Mouse (Mus musculus): ENCODE data around the gene Epha2. TPM values are rescaled to one million over a fixed set of nuclear protein-coding genes. Genes with fewer than 3 reads are reported as not detected.

The Epha2 gene
- polyA plus RNA-seq, 1 experiment from 2014 or later, result 0.92 TPM

- Histone ChIP-seq H3K4me3 (replicated peaks; ENCODE audit: low read length) (no peak overlapping the region), H3K4me1 (replicated peaks; ENCODE audit: control insufficient read depth, insufficient read depth, low read length) (no peaks in the 10 kb centered on the region), H3K9ac (replicated peaks; ENCODE audit: low read depth, low read length) (no peak overlapping the region), H3K27ac (ENCODE audit: low read length) (no peak overlapping the region), H3K4me2 (ENCODE audit: low read length) (no peak overlapping the region), H3K9me3 (ENCODE audit: control insufficient read depth, low read length) (no peaks in the 10 kb centered on the region), H3K36me3 (ENCODE audit: control insufficient read depth, insufficient read depth) (no peaks in the 10 kb centered on the region), H3K27me3 (replicated peaks; ENCODE audit: control insufficient read depth, insufficient read depth, low read length) (no peaks in the 10 kb centered on the region)
- ATAC-seq, result no peak
- 68% methylated on average over 8 of the region's 8 CpGs for WGBS
Measured at GRCm38 (mm10) chr4:141347365-141347797, 46.3 kb downstream of the Epha2 start.

DNA sequence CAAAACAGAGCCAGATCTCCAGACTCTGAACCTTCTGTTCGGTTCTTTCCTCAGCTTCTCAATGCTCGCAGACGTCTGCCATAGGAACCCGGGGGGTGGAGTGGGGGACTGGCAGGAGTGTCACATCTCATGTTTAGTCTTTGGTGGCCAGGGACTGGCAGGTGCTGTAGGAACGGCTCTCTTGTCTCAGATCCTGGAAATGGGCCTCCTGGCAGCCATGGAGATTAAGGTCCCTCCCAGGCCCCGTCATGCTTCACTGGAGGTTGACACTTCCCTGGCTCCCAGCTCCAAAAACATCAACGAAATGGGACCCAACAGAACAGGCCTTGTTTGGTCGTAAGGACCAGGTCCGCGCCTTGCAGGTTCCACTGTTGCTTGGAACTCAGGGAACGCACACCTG, 47.6 kb downstream of the Epha2 start:
- no peak for ATAC-seq
- Histone ChIP-seq H3K4me2 (ENCODE audit: low read length) (no peak overlapping the region), H3K4me3 (replicated peaks; ENCODE audit: low read length) (no peak overlapping the region), H3K4me1 (replicated peaks; ENCODE audit: control insufficient read depth, insufficient read depth, low read length) (no peaks in the 10 kb centered on the region), H3K27ac (ENCODE audit: low read length) (no peak overlapping the region), H3K9ac (replicated peaks; ENCODE audit: low read depth, low read length) (no peak overlapping the region), H3K36me3 (ENCODE audit: control insufficient read depth, insufficient read depth) (no peaks in the 10 kb centered on the region), H3K27me3 (replicated peaks; ENCODE audit: control insufficient read depth, insufficient read depth, low read length) (no peaks in the 10 kb centered on the region), H3K9me3 (ENCODE audit: control insufficient read depth, low read length) (no peaks in the 10 kb centered on the region)
- WGBS, result 69% methylated on average over 11 of the region's 11 CpGs

DNA sequence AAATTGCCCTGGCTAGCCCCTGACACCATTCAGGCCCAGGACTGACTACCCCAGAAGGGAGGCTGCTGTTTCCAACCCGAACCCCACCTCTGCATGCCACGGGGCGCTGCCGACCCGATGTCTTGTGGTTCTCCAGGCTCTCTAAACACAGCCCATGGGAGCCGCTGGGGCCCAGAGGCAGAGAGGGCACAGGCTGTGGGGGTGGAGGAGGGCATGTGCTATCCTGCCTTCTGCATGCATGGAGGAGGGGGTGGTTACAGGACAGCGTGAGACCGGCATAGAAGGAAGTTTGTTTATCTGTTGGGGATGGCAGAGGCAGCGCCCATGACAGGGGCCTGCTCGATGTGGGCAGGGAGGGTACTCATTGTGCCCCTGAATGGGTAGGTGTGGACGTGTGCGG, 49.0 kb downstream of the Epha2 start:
- WGBS, result 87% methylated on average over 12 of the region's 12 CpGs
- no peaks in the 10 kb centered on the region for H3K4me1 ChIP-seq (replicated peaks; ENCODE audit: control insufficient read depth, insufficient read depth, low read length)
- no peaks in the 10 kb centered on the region for H3K36me3 ChIP-seq (ENCODE audit: control insufficient read depth, insufficient read depth)
- no peak overlapping the region for H3K27ac ChIP-seq (ENCODE audit: low read length)
- H3K27me3 ChIP-seq (replicated peaks; ENCODE audit: control insufficient read depth, insufficient read depth, low read length), result no peaks in the 10 kb centered on the region
- H3K9ac ChIP-seq (replicated peaks; ENCODE audit: low read depth, low read length), result no peak overlapping the region
- H3K9me3 ChIP-seq (ENCODE audit: control insufficient read depth, low read length), result no peaks in the 10 kb centered on the region
- H3K4me3 ChIP-seq (replicated peaks; ENCODE audit: low read length), result no peak overlapping the region
- ATAC-seq, result no peak
- no peak overlapping the region for H3K4me2 ChIP-seq (ENCODE audit: low read length)

DNA sequence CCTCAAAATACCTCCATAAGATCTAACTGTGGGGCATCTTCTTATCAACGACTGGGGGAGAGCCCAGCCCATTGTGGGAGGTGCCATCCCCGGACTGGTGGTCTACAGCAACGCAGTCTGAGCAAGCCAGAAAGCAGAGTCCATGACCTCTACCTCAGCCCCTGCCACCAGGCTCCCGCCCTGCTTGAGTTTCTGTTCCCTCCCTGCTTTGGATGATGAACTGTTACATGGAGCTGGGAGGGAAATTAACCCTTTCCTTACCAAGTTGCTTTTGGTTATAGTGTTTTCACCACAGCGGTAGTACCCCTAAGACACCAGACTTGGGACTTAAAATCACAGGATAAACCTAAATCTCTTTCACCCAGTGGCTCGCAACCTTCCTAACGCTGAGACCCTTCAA, 50.9 kb downstream of the Epha2 start:
- H3K4me2 ChIP-seq (ENCODE audit: low read length), result no peak overlapping the region
- H3K36me3 ChIP-seq (ENCODE audit: control insufficient read depth, insufficient read depth), result no peaks in the 10 kb centered on the region
- no peak overlapping the region for H3K9ac ChIP-seq (replicated peaks; ENCODE audit: low read depth, low read length)
- 67% methylated on average over 7 of the region's 7 CpGs for WGBS
- H3K4me1 ChIP-seq (replicated peaks; ENCODE audit: control insufficient read depth, insufficient read depth, low read length), result no peaks in the 10 kb centered on the region
- no peak for ATAC-seq
- no peaks in the 10 kb centered on the region for H3K9me3 ChIP-seq (ENCODE audit: control insufficient read depth, low read length)
- no peak overlapping the region for H3K4me3 ChIP-seq (replicated peaks; ENCODE audit: low read length)
- no peak overlapping the region for H3K27ac ChIP-seq (ENCODE audit: low read length)
- H3K27me3 ChIP-seq (replicated peaks; ENCODE audit: control insufficient read depth, insufficient read depth, low read length), result no peaks in the 10 kb centered on the region

DNA sequence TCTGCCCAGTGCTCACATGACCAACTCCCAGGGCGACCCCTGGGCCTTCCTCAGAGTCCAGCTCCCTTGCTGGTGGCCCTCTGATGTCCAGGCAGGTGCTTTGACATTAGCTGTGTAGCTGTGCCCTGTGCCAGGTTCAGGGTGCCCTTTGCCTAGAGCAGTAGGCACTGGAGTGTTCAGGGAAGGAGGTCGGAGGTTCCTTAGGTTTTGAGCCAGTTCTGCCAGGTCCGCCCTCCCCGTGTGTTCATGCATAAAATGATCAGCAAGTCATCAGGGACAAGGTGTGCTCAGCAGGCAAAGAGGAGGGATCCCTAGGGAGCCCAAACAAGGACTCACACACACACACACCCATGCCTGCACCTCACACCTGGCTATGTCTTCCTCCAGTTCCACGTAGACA, 51.9 kb downstream of the Epha2 start:
- H3K4me1 ChIP-seq (replicated peaks; ENCODE audit: control insufficient read depth, insufficient read depth, low read length), result no peaks in the 10 kb centered on the region
- no peak overlapping the region for H3K4me3 ChIP-seq (replicated peaks; ENCODE audit: low read length)
- H3K27ac ChIP-seq (ENCODE audit: low read length), result no peak overlapping the region
- H3K9me3 ChIP-seq (ENCODE audit: control insufficient read depth, low read length), result no peaks in the 10 kb centered on the region
- no peak for ATAC-seq
- WGBS, result 79% methylated on average over 5 of the region's 5 CpGs
- H3K36me3 ChIP-seq (ENCODE audit: control insufficient read depth, insufficient read depth), result no peaks in the 10 kb centered on the region
- H3K9ac ChIP-seq (replicated peaks; ENCODE audit: low read depth, low read length), result no peak overlapping the region
- H3K4me2 ChIP-seq (ENCODE audit: low read length), result no peak overlapping the region
- H3K27me3 ChIP-seq (replicated peaks; ENCODE audit: control insufficient read depth, insufficient read depth, low read length), result no peaks in the 10 kb centered on the region

DNA sequence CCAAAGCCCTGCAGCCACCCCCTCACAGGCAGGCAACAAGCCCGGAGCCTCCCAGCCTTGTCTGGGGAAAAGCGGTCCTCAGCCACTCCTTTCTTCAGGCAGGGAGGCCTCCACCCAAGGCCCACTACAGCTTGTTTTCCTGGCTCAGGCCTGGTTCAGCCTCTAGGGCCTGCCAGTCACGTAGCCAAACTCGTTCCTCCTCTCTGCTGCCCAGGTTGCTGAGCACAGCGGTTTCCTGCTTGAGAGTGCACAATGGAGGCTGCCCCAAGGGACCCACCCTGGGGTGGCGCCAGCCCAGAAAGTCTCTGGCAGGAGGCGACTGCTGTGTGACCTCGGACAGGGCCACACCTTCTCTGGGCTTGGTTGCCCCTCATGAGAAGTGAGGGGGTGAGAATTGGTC, 52.8 kb downstream of the Epha2 start:
- Histone ChIP-seq H3K9me3 (ENCODE audit: control insufficient read depth, low read length) (no peaks in the 10 kb centered on the region), H3K4me1 (replicated peaks; ENCODE audit: control insufficient read depth, insufficient read depth, low read length) (no peaks in the 10 kb centered on the region), H3K27ac (ENCODE audit: low read length) (no peak overlapping the region), H3K9ac (replicated peaks; ENCODE audit: low read depth, low read length) (no peak overlapping the region), H3K36me3 (ENCODE audit: control insufficient read depth, insufficient read depth) (no peaks in the 10 kb centered on the region), H3K4me3 (replicated peaks; ENCODE audit: low read length) (no peak overlapping the region), H3K4me2 (ENCODE audit: low read length) (no peak overlapping the region), H3K27me3 (replicated peaks; ENCODE audit: control insufficient read depth, insufficient read depth, low read length) (no peaks in the 10 kb centered on the region)
- ATAC-seq, result no peak
- WGBS, result 65% methylated on average over 8 of the region's 8 CpGs

DNA sequence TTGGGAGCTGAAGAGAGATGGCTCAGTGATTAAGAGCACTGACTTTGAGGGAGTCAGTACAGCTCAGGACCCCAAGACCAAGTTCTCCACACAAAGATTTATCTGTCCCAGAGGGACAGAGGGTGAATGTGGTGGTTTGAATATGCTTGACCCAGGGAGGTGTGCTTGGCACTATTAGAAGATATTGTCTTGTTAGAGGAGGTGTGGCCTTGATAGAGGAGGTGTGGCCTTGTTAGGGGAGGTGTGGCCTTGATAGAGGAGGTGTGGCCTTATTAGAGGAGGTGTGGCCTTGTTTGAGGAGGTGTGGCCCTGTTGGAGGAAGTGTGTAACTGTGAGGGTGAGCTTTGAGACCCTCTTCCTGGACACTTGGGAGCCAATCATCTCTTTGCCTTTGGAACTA, 56.8 kb downstream of the Epha2 start:
- Histone ChIP-seq H3K36me3 (ENCODE audit: control insufficient read depth, insufficient read depth) (no peaks in the 10 kb centered on the region), H3K27ac (ENCODE audit: low read length) (no peak overlapping the region), H3K4me2 (ENCODE audit: low read length) (no peak overlapping the region), H3K4me1 (replicated peaks; ENCODE audit: control insufficient read depth, insufficient read depth, low read length) (no peaks in the 10 kb centered on the region; the same call in 1 of the 2 replicates), H3K4me3 (replicated peaks; ENCODE audit: low read length) (no peak overlapping the region), H3K27me3 (replicated peaks; ENCODE audit: control insufficient read depth, insufficient read depth, low read length) (no peaks in the 10 kb centered on the region), H3K9me3 (ENCODE audit: control insufficient read depth, low read length) (no peaks in the 10 kb centered on the region), H3K9ac (replicated peaks; ENCODE audit: low read depth, low read length) (no peak overlapping the region)
- ATAC-seq, result no peak

GRCm38 (mm10) chr4:141359222-141359621, 58.2 kb downstream of the Epha2 start:
- Histone ChIP-seq H3K4me1 (replicated peaks; ENCODE audit: control insufficient read depth, insufficient read depth, low read length) (no peaks in the 10 kb centered on the region; the same call in 1 of the 2 replicates), H3K36me3 (ENCODE audit: control insufficient read depth, insufficient read depth) (no peaks in the 10 kb centered on the region), H3K9ac (replicated peaks; ENCODE audit: low read depth, low read length) (no peak overlapping the region), H3K4me2 (ENCODE audit: low read length) (no peak overlapping the region), H3K27me3 (replicated peaks; ENCODE audit: control insufficient read depth, insufficient read depth, low read length) (no peaks in the 10 kb centered on the region), H3K27ac (ENCODE audit: low read length) (no peak overlapping the region), H3K9me3 (ENCODE audit: control insufficient read depth, low read length) (no peaks in the 10 kb centered on the region), H3K4me3 (replicated peaks; ENCODE audit: low read length) (no peak overlapping the region)
- ATAC-seq, result no peak
- 93% methylated on average over 6 of the region's 6 CpGs for WGBS

GRCm38 (mm10) chr4:141360846-141361245, 59.8 kb downstream of the Epha2 start:
- Histone ChIP-seq H3K27me3 (replicated peaks; ENCODE audit: control insufficient read depth, insufficient read depth, low read length) (no peaks in the 10 kb centered on the region), H3K9ac (replicated peaks; ENCODE audit: low read depth, low read length) (no peak overlapping the region), H3K27ac (ENCODE audit: low read length) (no peak overlapping the region), H3K4me1 (replicated peaks; ENCODE audit: control insufficient read depth, insufficient read depth, low read length) (no peaks in the 10 kb centered on the region; the same call in 1 of the 2 replicates), H3K4me3 (replicated peaks; ENCODE audit: low read length) (no peak overlapping the region), H3K9me3 (ENCODE audit: control insufficient read depth, low read length) (no peaks in the 10 kb centered on the region), H3K4me2 (ENCODE audit: low read length) (no peak overlapping the region), H3K36me3 (ENCODE audit: control insufficient read depth, insufficient read depth) (no peaks in the 10 kb centered on the region)
- ATAC-seq, result no peak
- 26% methylated on average over 7 of the region's 7 CpGs for WGBS

GRCm38 (mm10) chr4:141362937-141363548, 62.0 kb downstream of the Epha2 start:
- H3K4me1 ChIP-seq (replicated peaks; ENCODE audit: control insufficient read depth, insufficient read depth, low read length), result peaks cover 4% of the 10 kb centered on the region
- WGBS, result 32% methylated on average over 11 of the region's 11 CpGs
- H3K4me3 ChIP-seq (replicated peaks; ENCODE audit: low read length), result no peak overlapping the region
- H3K36me3 ChIP-seq (ENCODE audit: control insufficient read depth, insufficient read depth), result no peaks in the 10 kb centered on the region
- H3K27ac ChIP-seq (ENCODE audit: low read length), result no peak overlapping the region
- no peak overlapping the region for H3K4me2 ChIP-seq (ENCODE audit: low read length)
- no peak overlapping the region for H3K9ac ChIP-seq (replicated peaks; ENCODE audit: low read depth, low read length)
- H3K9me3 ChIP-seq (ENCODE audit: control insufficient read depth, low read length), result no peaks in the 10 kb centered on the region
- peak; percentile 19; the same call in 1 of the 2 replicates for ATAC-seq
- 0 out of 2 replicates have a peak, but pooled peaks cover 2% of the 10 kb centered on the region for H3K27me3 ChIP-seq (replicated peaks; ENCODE audit: control insufficient read depth, insufficient read depth, low read length)

All from forebrain, embryonic 16.5 days (tissue).